Mouse (Mus musculus) layer of hippocampus, adult 8-10 months (tissue): Measurements from ENCODE around the gene Litaf. TPM values are rescaled to one million over a fixed set of nuclear protein-coding genes. Genes with fewer than 3 reads are reported as not detected.
"Not testable (repeated sequence)": the region's sequence is repeated elsewhere in the genome, so short reads cannot be mapped to it uniquely, and the experiment has no call there.

Source experiments
- DNase-seq, 2 experiments: peaks; one replicate each; pipeline ENCODE4 v3.0.0; 2022; ENCODE audit warnings: low spot score in 2 of 2
- total RNA-seq, 4 experiments: library from RNA; stranded (reverse); gene quantifications; 2 replicates each; pipeline ENCODE4 v1.2.4; 2022

Gene Litaf
- total RNA-seq, 4 experiments from 2014 or later, result 12.2 to 37.8 (median 21.5) TPM

- no peak for DNase-seq
Measured at GRCm38 (mm10) chr16:10992090-10993031, 73.6 kb downstream of the Litaf start.

- no peak for DNase-seq
Measured at GRCm38 (mm10) chr16:10991737-10992089, 74.2 kb downstream of the Litaf start.

- DNase-seq, result no peak
Measured at GRCm38 (mm10) chr16:10990763-10991162, 75.2 kb downstream of the Litaf start.

GRCm38 (mm10) chr16:10989896-10990295 is 76.1 kb downstream of the Litaf start:
- no peak for DNase-seq

GRCm38 (mm10) chr16:10989361-10989760 is 76.6 kb downstream of the Litaf start:
- DNase-seq, result no peak

GRCm38 (mm10) chr16:10988261-10988660 is 77.7 kb downstream of the Litaf start:
- no peak for DNase-seq

GRCm38 (mm10) chr16:10984534-10984933 is 81.4 kb downstream of the Litaf start:
- no peak for DNase-seq

- DNase-seq, result no peak
Measured at GRCm38 (mm10) chr16:10981493-10982070, 84.4 kb downstream of the Litaf start.

GRCm38 (mm10) chr16:10979064-10979803 is 86.7 kb downstream of the Litaf start:
- peak; percentile 30 to 31 for DNase-seq

GRCm38 (mm10) chr16:10977877-10978276 is 88.1 kb downstream of the Litaf start:
- no peak for DNase-seq

GRCm38 (mm10) chr16:10976202-10976631 is 89.7 kb downstream of the Litaf start:
- DNase-seq, result no peak

- no peak for DNase-seq
Measured at GRCm38 (mm10) chr16:10974939-10975338, 91.0 kb downstream of the Litaf start.

GRCm38 (mm10) chr16:10974037-10974446 is 91.9 kb downstream of the Litaf start:
- DNase-seq, result peak; percentile 57 to 58

- no peak for DNase-seq
Measured at GRCm38 (mm10) chr16:10972259-10972658, 93.7 kb downstream of the Litaf start.

- DNase-seq, result not testable (repeated sequence)
Measured at GRCm38 (mm10) chr16:10969944-10970343, 96.0 kb downstream of the Litaf start.

- no peak for DNase-seq
Measured at GRCm38 (mm10) chr16:10969342-10969741, 96.6 kb downstream of the Litaf start.

- no peak for DNase-seq
Measured at GRCm38 (mm10) chr16:10968299-10968698, 97.7 kb downstream of the Litaf start.

GRCm38 (mm10) chr16:10967756-10968155 is 98.2 kb downstream of the Litaf start:
- no peak for DNase-seq

- no peak for DNase-seq
Measured at GRCm38 (mm10) chr16:10967013-10967412, 98.9 kb downstream of the Litaf start.

- DNase-seq, result no peak
Measured at GRCm38 (mm10) chr16:10965034-10965433, 100.9 kb downstream of the Litaf start.

GRCm38 (mm10) chr16:10960916-10961315 is 105.0 kb downstream of the Litaf start:
- no peak for DNase-seq
